Mouse (Mus musculus) kidney, adult 8-10 months (tissue): ENCODE results near the gene Sirpb1b.
"Not testable (repeated sequence)": the region's sequence is repeated elsewhere in the genome, so short reads cannot be mapped to it uniquely, and the experiment has no call there.

Experiments used
- DNase-seq, 2 experiments: peaks; one replicate each; pipeline ENCODE4 v3.0.0; 2022

Sirpb1b gene

GRCm38 (mm10) chr3:15574887-15575286 is at the start of gene Sirpb1b:
TSS of gene Sirpb1b (minus strand) at chr3:15575065.
- not testable (repeated sequence) for DNase-seq

DNA sequence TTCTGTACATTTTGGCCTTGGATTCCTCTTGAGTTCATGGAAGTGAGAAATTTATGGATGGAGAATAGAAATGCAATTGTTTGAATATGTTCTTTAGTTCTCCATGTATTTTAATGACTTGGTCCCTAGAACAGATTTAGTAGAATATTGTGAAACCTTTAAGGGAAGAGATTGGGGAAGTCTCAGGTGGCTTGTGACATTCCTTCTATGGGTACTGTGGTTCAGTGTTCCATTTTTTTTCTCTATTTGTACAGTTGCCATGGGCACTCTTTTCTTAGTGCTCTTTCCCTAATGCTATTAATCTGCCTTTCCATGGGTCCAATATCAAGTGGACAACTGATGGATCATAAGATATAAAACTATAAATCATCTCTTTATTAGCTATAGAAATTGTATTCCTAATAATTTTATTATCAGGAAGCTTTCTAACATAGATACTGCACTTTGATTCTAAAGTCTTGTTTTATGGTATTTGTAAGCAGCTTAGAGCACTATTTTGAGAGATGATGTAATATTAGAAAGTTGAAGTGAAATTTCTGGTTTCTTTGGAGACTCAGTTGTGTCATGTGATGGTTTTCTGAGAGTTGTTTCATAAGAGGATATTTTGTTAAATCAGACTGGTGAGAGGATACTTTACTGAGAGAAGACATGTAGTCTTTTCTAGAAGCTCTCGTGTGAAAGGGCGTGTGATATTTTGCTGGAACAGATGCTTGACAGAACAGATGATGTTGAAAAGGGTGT is 15.7 kb upstream of the Sirpb1b start:
- DNase-seq = not testable (repeated sequence)

DNA sequence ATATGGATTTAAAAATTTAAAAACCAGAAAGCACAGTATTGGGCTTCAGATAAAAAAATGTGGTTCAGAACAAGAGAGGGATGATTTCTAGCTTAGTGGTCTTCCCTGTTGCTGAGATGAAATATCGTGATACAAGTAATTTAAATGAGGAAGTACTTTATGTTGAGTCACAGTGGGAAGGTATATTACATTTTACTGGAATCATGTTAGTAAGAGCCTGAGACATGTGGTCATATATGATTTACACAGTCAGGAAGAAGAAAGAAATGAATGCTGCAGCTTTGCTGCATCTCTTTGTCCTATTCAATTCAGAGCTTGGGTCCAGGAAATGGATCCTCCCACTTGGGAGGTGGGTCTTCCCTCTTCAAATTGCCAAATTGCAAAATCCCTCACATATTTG is 11.8 kb upstream of the Sirpb1b start:
- DNase-seq = not testable (repeated sequence)

DNA sequence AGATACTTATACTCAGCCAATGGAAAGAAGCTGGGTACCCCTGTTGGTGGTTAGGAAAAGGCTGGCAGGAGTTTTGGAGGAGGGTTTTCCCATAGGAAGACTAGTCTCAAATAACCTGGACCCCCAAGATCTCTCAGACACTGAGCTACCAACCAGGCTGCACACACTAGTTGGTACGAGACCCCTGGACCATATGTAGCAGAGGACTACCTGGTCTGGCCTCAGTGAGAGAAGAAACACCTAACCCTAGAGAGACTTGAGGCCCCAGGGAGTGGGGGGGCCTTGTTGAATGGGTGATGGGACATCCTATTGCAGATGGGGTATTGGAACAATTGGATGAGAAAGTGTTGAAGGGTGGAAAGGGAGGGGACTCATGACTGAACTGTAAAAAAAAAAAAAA is 8.6 kb upstream of the Sirpb1b start:
- no peak for DNase-seq

DNA sequence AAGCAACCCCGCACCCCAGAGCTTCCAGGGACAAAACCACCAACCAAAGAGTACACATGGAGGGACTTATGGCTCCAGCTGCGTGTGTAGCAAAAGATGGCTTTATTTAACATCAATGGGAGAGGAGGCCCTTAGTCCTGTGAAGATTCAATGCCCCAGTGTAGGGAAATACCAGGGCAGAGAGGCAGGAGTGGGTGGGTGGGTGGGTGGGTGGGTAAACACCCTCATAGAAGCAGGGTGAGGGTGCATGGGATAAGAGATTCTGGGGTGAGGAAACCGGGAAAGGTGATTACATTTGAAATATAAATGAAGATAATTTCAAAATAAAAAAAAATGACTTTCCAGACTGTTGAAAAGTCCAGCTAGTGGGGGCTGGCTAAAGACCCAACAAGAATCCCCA is 8.1 kb upstream of the Sirpb1b start:
- DNase-seq = not testable (repeated sequence)

- not testable (repeated sequence) for DNase-seq
Observed at GRCm38 (mm10) chr3:15576466-15576865, 1.6 kb upstream of the Sirpb1b start.

- no peak for DNase-seq
Observed at GRCm38 (mm10) chr3:15528589-15528988, 46.3 kb downstream of the Sirpb1b start.

GRCm38 (mm10) chr3:15513608-15514007 is 61.3 kb downstream of the Sirpb1b start:
- not testable (repeated sequence) for DNase-seq

- not testable (repeated sequence) for DNase-seq
Observed at GRCm38 (mm10) chr3:15507792-15508321, 67.0 kb downstream of the Sirpb1b start.

DNA sequence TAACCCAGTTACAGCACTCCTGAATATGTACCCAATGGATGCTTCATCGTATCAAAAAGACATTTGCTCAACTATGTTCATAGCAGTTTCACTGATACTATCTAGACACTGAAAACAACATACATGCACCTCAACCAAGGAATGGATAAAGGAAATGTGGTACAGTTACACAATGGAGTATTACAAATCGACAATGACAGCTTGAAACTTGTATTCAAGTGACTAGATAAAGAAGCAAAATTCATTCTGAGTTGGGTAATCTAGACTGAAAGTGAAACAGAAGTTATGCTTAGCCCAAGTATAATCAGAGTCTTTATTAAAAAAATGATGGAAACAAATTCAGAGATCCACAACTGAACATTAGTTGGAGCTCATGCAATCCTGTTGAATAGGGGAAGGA is 100.0 kb downstream of the Sirpb1b start:
- not testable (repeated sequence) for DNase-seq

DNA sequence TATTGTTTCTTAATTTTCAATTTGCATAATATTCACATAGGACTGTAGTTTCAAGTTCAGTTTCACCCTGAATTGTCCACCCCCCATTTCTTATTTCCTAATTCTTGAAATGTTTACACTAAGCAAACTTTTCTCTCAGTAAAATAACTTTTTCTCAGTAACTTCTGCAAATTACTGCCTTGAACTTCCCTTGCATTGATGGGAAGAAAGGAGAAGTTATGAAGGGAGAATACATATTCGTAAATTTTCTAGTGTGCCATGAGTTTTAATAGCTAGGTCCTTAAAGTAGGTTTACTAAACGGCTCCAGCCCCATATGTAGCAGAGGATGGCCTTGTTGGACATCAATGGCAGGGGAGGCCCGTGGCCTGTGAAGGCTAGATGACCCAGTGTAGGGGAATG is 104.7 kb downstream of the Sirpb1b start:
- DNase-seq = not testable (repeated sequence)
